Mouse (Mus musculus) heart, embryonic 16.5 days (tissue): ENCODE results near the gene Nlrc5. TPM values are rescaled to one million over a fixed set of nuclear protein-coding genes. Genes with fewer than 3 reads are reported as not detected.

Experiments
- ATAC-seq: fragments of 200-750 bp; cut with Nextera tagmentation; replicated peaks from 2 replicates; pipeline ENCODE4 v1.8.0; 2017; ENCODE audit warnings: moderate number of reproducible peaks; ENCODE audit not compliant: insufficient read depth, low FRiP score; ENCODE audit errors: extremely low read depth
- H3K27ac ChIP-seq: fragments of 300-500 bp; sonication (generic); 2 replicates; pipeline ENCODE4 v1.5.1; 2014; ENCODE audit warnings: mild to moderate bottlenecking, low read length, control low read depth, moderate library complexity
- H3K27me3 ChIP-seq: fragments of 300-500 bp; sonication (generic); 2 replicates; pipeline ENCODE4 v1.6.1; 2014; ENCODE audit warnings: low read length, mixed read lengths; ENCODE audit not compliant: control insufficient read depth, insufficient read depth
- H3K36me3 ChIP-seq: fragments of 300-500 bp; sonication (generic); 2 replicates; pipeline ENCODE4 v1.6.1; 2014; ENCODE audit not compliant: control insufficient read depth, insufficient read depth
- H3K4me1 ChIP-seq: fragments of 300-500 bp; sonication (generic); 2 replicates; pipeline ENCODE4 v1.6.1; 2014; ENCODE audit warnings: low read length, mixed read lengths; ENCODE audit not compliant: control insufficient read depth, insufficient read depth
- H3K4me2 ChIP-seq: fragments of 300-500 bp; sonication (generic); 2 replicates; pipeline ENCODE4 v1.6.1; 2014; ENCODE audit warnings: low read depth, mild to moderate bottlenecking, control low read depth, low read length
- H3K4me3 ChIP-seq: fragments of 300-500 bp; sonication (generic); 2 replicates; pipeline ENCODE4 v1.5.1; 2014; ENCODE audit warnings: mild to moderate bottlenecking, control low read depth, low read length
- H3K9ac ChIP-seq: fragments of 300-500 bp; sonication (generic); 2 replicates; pipeline ENCODE4 v1.6.1; 2014; ENCODE audit warnings: low read length, control low read depth
- H3K9me3 ChIP-seq: fragments of 300-500 bp; sonication (generic); replicated peaks from 2 replicates; pipeline ENCODE4 v1.6.1; 2016; ENCODE audit warnings: low read length; ENCODE audit not compliant: control insufficient read depth
- WGBS: fragments of 180-500 bp; shearing (Covaris S2); extraction: QIAGEN DNeasy Blood & Tissue Kit; methylation state at CpG from one replicate; pipeline ENCODE4 v1.1.7; 2014; 5-methylcytosine and 5-hydroxymethylcytosine counted together
- polyA plus RNA-seq: library from polyadenylated mRNA; unstranded; fragments of >200 nt; fragmentation: Nextera tagmentation; extraction: Ambion mirVana; gene quantifications from 2 replicates; pipeline ENCODE4 v1.2.1, GENCODE M21; 2015

Gene Nlrc5
- polyA plus RNA-seq, 1 experiment from 2014 or later, result 1.1 TPM

DNA sequence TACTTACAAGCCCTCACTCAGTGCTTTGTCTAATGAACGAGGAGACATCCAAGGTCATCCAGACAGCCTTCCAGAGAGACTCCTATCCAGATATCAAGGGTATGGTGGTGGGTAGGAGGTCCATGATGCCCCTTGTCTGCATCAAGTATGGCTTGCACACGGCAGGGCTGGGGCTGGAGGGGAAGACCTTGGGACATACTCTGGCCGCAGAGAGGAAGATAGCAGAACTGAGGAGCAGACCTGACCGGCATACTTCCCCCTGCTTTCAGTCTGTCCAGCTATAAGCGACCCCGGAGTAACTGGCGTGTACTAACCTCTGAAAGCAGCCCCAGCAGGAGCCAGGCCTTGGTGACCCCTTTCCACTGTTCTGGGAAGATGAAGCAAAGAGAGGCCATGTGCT is 24.6 kb upstream of the Nlrc5 start:
- no peaks in the 10 kb centered on the region for H3K36me3 ChIP-seq
- ATAC-seq, result no peak
- no peak overlapping the region for H3K9ac ChIP-seq
- no peaks in the 10 kb centered on the region for H3K9me3 ChIP-seq
- no peak overlapping the region for H3K4me3 ChIP-seq
- no peak overlapping the region for H3K4me2 ChIP-seq
- 89% methylated on average over 7 of the region's 7 CpGs for WGBS
- peaks cover 8% of the 10 kb centered on the region for H3K4me1 ChIP-seq
- no peaks in the 10 kb centered on the region for H3K27me3 ChIP-seq
- no peak overlapping the region for H3K27ac ChIP-seq

DNA sequence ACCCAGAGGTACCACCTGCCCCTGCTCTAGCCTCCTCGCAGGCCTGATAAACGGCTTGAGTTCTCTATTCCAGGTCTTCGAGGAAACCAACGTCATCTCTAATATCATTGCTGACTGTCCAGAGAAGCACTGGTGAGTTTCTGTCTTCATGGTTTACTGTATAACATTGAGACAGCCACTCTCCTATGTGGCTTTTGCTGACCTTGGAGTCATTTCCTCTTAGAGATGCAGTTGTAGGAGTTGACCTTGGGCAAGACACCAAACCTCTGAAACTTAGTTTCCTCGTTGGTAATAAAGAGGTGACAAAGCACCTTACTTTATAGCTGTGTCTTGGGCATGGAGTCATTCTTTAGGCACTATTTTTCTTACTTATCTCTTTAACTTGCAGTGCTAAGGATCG is 21.6 kb upstream of the Nlrc5 start:
- Histone ChIP-seq H3K36me3 (no peaks in the 10 kb centered on the region), H3K9me3 (no peaks in the 10 kb centered on the region), H3K4me1 (peaks cover 8% of the 10 kb centered on the region), H3K27me3 (no peaks in the 10 kb centered on the region), H3K4me3 (no peak overlapping the region), H3K9ac (no peak overlapping the region), H3K27ac (no peak overlapping the region), H3K4me2 (no peak overlapping the region)
- 74% methylated on average over 6 of the region's 6 CpGs for WGBS
- ATAC-seq, result no peak

DNA sequence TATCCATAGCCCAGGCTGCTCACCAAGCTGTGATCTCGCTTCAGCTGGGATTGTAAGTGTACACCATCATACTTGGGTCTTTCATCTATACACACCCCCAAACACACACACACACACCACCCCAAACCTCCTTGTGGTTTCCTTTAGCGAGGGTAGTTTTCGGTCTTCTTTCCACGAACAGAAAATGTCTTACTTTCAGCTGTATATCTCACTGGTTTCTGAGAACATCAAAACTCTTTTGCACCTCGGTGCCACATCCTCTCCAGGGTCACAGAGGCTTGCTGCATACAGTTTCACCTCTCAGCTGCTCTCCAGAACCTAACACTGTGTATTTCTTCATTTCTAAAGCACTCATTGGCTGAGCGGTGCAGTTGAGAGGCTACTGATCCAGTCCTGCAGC is 20.6 kb upstream of the Nlrc5 start:
- H3K4me2 ChIP-seq, result no peak overlapping the region
- no peaks in the 10 kb centered on the region for H3K27me3 ChIP-seq
- H3K36me3 ChIP-seq, result no peaks in the 10 kb centered on the region
- peaks cover 6% of the 10 kb centered on the region for H3K4me1 ChIP-seq
- H3K27ac ChIP-seq, result no peak overlapping the region; the same call in 1 of the 2 replicates
- peak; percentile 57 for ATAC-seq
- H3K9me3 ChIP-seq, result no peaks in the 10 kb centered on the region
- WGBS, result 68% methylated on average over 6 of the region's 6 CpGs
- no peak overlapping the region for H3K9ac ChIP-seq
- no peak overlapping the region for H3K4me3 ChIP-seq

DNA sequence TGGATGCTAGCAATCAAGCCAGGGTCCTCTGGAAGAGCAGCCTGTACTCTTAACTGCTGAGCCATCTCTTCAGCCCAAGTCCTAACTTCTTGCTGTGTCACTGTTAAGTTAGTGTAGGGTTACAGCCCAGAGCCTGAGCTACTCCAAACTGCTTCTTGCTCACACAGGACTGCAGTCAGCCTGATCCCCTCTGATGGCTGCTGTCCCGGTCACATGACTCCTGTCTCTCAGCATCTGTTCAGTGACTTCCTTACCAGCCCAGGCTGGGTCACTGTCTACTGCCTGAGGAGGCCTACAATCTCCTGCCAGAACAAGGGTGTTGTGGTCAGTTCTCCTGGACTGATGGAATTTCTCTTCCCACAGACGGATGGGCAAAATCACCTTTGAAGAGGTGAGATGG is 18.9 kb upstream of the Nlrc5 start:
- no peaks in the 10 kb centered on the region for H3K36me3 ChIP-seq
- no peaks in the 10 kb centered on the region for H3K4me1 ChIP-seq
- no peak overlapping the region for H3K4me2 ChIP-seq
- ATAC-seq, result no peak
- no peaks in the 10 kb centered on the region for H3K9me3 ChIP-seq
- no peak overlapping the region for H3K27ac ChIP-seq
- no peak overlapping the region for H3K4me3 ChIP-seq
- 62% methylated on average over 2 of the region's 2 CpGs for WGBS
- H3K9ac ChIP-seq, result no peak overlapping the region
- no peaks in the 10 kb centered on the region for H3K27me3 ChIP-seq

DNA sequence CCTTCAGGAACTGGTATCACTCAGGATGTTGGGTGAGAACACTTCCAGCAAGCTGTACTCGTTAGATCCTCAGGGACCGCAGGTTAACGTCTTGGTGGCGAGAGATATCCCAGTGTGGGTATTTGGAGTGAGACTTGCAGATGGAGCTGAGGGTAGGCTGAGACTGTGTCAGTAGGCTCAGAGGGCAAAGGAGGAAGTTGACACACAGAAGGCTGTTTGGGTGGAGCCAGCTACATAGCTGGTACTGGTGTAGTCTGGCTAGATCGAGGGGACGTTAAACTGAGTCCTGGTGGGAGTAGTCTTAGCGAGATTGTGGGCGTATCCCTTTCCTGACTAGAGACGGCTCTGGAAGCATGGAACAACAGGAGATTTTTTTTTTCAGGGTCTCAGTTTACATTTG is 16.1 kb upstream of the Nlrc5 start:
- Histone ChIP-seq H3K9me3 (no peaks in the 10 kb centered on the region), H3K27me3 (no peaks in the 10 kb centered on the region), H3K4me3 (no peak overlapping the region), H3K27ac (no peak overlapping the region), H3K36me3 (no peaks in the 10 kb centered on the region), H3K4me1 (no peaks in the 10 kb centered on the region), H3K9ac (no peak overlapping the region), H3K4me2 (no peak overlapping the region)
- 63% methylated on average over 9 of the region's 9 CpGs for WGBS
- ATAC-seq, result no peak

DNA sequence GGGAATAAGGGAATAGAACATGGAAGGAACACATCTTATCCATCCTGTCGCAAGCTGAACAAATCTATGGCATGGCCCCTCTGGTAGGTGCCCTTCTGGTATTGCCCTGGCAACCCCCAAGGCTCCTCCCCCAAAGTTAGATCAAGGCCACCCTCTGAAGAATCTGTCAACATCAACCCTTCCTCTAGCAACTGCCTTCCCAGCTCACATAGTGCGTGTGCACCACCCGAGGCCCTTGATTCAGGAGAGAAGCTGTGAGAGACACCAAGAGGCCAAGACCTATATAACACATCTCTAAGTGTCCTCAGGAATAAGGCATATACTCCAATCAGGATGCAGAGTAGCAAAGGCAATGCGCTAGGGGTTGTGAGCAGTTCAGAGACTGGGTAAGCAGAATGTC is 11.9 kb upstream of the Nlrc5 start:
- Histone ChIP-seq H3K4me1 (no peaks in the 10 kb centered on the region), H3K27ac (no peak overlapping the region), H3K4me2 (no peak overlapping the region), H3K27me3 (no peaks in the 10 kb centered on the region), H3K9ac (no peak overlapping the region), H3K9me3 (no peaks in the 10 kb centered on the region), H3K36me3 (no peaks in the 10 kb centered on the region), H3K4me3 (no peak overlapping the region)
- 82% methylated on average over 4 of the region's 4 CpGs for WGBS
- no peak for ATAC-seq

DNA sequence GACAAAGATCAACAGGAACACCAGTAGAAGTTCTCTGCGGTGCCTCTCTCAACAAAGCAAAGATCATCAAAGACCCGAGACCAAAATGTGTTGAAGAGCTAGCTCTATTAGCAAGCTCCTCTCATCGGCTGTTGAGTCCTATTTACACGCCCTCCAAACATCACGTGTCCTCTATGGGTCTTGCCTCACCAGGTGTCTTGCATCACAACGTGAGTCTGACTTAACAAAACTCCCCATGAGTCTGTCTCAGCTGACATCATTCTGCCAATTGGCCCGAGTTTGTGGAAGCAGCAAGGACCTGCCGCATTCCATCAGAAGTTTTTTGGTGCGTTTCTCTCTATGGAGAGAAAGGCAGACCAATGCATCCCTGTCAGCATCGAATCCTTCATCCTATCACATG is 6.2 kb upstream of the Nlrc5 start:
- 45% methylated on average over 10 of the region's 10 CpGs for WGBS
- H3K9ac ChIP-seq, result no peak overlapping the region
- no peaks in the 10 kb centered on the region for H3K4me1 ChIP-seq
- H3K36me3 ChIP-seq, result no peaks in the 10 kb centered on the region
- H3K9me3 ChIP-seq, result no peaks in the 10 kb centered on the region
- H3K27me3 ChIP-seq, result peaks cover 6% of the 10 kb centered on the region
- H3K27ac ChIP-seq, result no peak overlapping the region
- H3K4me2 ChIP-seq, result no peak overlapping the region
- no peak overlapping the region for H3K4me3 ChIP-seq
- no peak for ATAC-seq

DNA sequence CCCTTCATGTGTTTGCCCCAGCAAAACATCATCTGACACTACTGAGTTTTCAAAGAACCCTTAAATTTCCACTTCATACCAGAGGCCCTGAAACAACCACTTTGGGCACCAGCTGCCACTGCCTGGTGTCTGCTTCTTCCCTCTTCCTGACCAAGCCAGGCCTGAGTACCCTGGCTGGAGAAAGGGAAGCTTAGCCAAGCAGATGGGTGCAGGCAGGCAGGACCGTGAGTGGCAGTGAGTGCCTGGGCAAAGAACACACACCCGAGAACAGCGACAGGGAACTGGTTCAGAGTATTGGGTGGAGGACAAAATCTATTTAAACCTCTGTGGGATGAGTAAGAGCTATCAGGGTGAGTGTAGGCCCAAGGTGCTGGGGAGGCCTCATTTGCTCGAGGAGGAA is 5.7 kb upstream of the Nlrc5 start:
- ATAC-seq, result no peak
- 70% methylated on average over 4 of the region's 4 CpGs for WGBS
- H3K27me3 ChIP-seq, result peaks cover 8% of the 10 kb centered on the region
- no peaks in the 10 kb centered on the region for H3K36me3 ChIP-seq
- no peaks in the 10 kb centered on the region for H3K4me1 ChIP-seq
- no peak overlapping the region for H3K27ac ChIP-seq
- H3K4me2 ChIP-seq, result no peak overlapping the region
- H3K9ac ChIP-seq, result no peak overlapping the region
- H3K9me3 ChIP-seq, result no peaks in the 10 kb centered on the region
- no peak overlapping the region for H3K4me3 ChIP-seq

DNA sequence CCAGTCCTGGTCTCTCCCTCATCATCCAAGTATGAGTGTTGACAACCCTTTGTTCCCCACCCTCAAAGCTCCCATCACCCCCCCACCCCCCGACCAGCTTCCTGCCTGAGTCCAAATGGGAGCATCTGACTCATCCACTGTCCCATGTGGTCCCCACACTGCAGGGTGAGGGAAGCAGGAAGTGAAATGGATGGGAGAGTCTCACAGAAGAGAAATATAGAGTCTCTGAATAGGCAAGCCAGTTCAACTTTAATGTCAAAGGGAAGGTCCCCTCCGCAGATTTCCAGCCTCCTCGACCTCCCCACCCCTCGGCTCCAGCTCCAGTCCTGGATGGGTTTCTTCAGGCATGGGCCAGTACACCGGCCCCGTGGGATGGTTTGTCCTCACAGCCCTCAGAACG is 4.8 kb upstream of the Nlrc5 start:
- Histone ChIP-seq H3K9ac (no peak overlapping the region), H3K27ac (no peak overlapping the region), H3K9me3 (no peaks in the 10 kb centered on the region), H3K27me3 (peaks cover 13% of the 10 kb centered on the region), H3K4me2 (no peak overlapping the region), H3K4me1 (peaks cover 5% of the 10 kb centered on the region; the same call in 1 of the 2 replicates), H3K36me3 (no peaks in the 10 kb centered on the region), H3K4me3 (no peak overlapping the region)
- ATAC-seq, result no peak
- WGBS, result 61% methylated on average over 7 of the region's 7 CpGs

DNA sequence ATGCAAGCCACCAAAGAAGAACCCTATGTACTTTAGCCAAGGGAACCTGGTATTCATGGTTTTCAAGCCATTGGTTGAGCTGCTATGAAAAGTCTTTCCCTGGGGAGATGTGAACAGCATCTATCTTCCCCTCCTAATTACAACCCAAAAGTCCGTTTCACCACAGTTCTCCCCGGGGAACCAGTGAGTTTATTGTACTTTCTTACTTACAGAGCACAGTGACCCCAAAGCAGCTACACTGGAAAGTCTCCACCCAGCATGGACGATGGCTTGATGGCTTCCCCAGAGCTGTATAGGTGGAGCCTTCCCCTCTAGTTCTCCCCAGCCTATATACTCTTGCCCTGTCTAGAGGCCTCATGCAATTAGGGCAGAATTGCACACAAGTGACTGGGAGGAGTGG is 1.9 kb upstream of the Nlrc5 start:
- peaks cover 13% of the 10 kb centered on the region for H3K27me3 ChIP-seq
- WGBS, result 77% methylated on average over 3 of the region's 3 CpGs
- H3K4me3 ChIP-seq, result no peak overlapping the region
- no peak overlapping the region for H3K27ac ChIP-seq
- no peak for ATAC-seq
- H3K36me3 ChIP-seq, result no peaks in the 10 kb centered on the region
- H3K9ac ChIP-seq, result no peak overlapping the region
- H3K4me2 ChIP-seq, result no peak overlapping the region
- H3K4me1 ChIP-seq, result peaks cover 8% of the 10 kb centered on the region; the same call in 1 of the 2 replicates
- H3K9me3 ChIP-seq, result no peaks in the 10 kb centered on the region
